Mouse (Mus musculus) CH12.LX (cell line): Measurements from ENCODE around the gene Tmem50a. TPM values are rescaled to one million over a fixed set of nuclear protein-coding genes. Genes with fewer than 3 reads are reported as not detected.

ENCODE experiments used
- DNase-seq: peaks from one replicate; pipeline ENCODE4 v3.0.0-alpha.2; 2013; ENCODE audit errors: extremely low read depth
- H3K27ac ChIP-seq: 2 replicates; pipeline ENCODE4 v1.5.1; 2012; ENCODE audit warnings: low read depth, mild to moderate bottlenecking, control low read depth, moderate library complexity; ENCODE audit not compliant: insufficient read depth
- H3K27me3 ChIP-seq: replicated peaks from 2 replicates; pipeline ENCODE3; 2012; ENCODE audit warnings: inconsistent platforms
- H3K36me3 ChIP-seq, 2 experiments: replicated peaks in 1 of 2; 2 replicates each; pipeline versions ENCODE3 to v1.6.1; 2012; ENCODE audit warnings: inconsistent platforms in 1 of 2, low read length in 1 of 2, mild to moderate bottlenecking in 1 of 2, mixed read lengths in 1 of 2, moderate library complexity in 1 of 2; ENCODE audit not compliant: control insufficient read depth in 1 of 2, insufficient read depth in 1 of 2
- H3K4me1 ChIP-seq, 2 experiments: 2 replicates each; pipeline ENCODE4 v1.6.1; 2012; ENCODE audit warnings: inconsistent platforms in 1 of 2, moderate library complexity in 1 of 2; ENCODE audit not compliant: insufficient read depth in 2 of 2, control insufficient read depth in 1 of 2
- H3K4me2 ChIP-seq: 2 replicates; pipeline ENCODE4 v1.6.1; 2012; ENCODE audit warnings: low read depth, mild to moderate bottlenecking, control low read depth; ENCODE audit not compliant: poor library complexity, insufficient read depth, severe bottlenecking
- H3K4me3 ChIP-seq, 3 experiments: fragments of 150-350 bp in 1 of 3; sonication (generic) in 1 of 3; replicated peaks in 1 of 3; 2 replicates each; pipeline versions ENCODE3 to v1.5.1; 2011 to 2012; ENCODE audit warnings: low read depth in 2 of 3, low read length in 2 of 3, mild to moderate bottlenecking in 2 of 3, moderate library complexity in 2 of 3, control low read depth in 1 of 3, improper control_type of control experiment in 1 of 3, inconsistent platforms in 1 of 3, mixed read lengths in 1 of 3; ENCODE audit not compliant: poor library complexity in 1 of 3
- H3K79me2 ChIP-seq: replicated peaks from 2 replicates; pipeline ENCODE4 v1.6.1; 2012; ENCODE audit warnings: mild to moderate bottlenecking, moderate library complexity; ENCODE audit not compliant: control insufficient read depth, poor library complexity, insufficient read depth, severe bottlenecking; ENCODE audit errors: extremely low read depth
- H3K9ac ChIP-seq: 2 replicates; pipeline ENCODE4 v1.6.1; 2012; ENCODE audit warnings: low read depth, mild to moderate bottlenecking, control low read depth, moderate library complexity; ENCODE audit not compliant: insufficient read depth
- H3K9me3 ChIP-seq: replicated peaks from 2 replicates; pipeline ENCODE3; 2012; ENCODE audit warnings: low read length, inconsistent platforms, mixed read lengths
- CHD1 ChIP-seq: IDR thresholded peaks from 2 replicates; pipeline ENCODE4 v1.6.1; 2012; ENCODE audit warnings: low read depth, low read length, improper control_type of control experiment, inconsistent platforms
- EP300 ChIP-seq: IDR thresholded peaks from 2 replicates; pipeline ENCODE4 v1.6.1; 2011; ENCODE audit warnings: low read length, improper control_type of control experiment
- ETS1 ChIP-seq: conservative IDR thresholded peaks from 2 replicates; pipeline ENCODE4 v1.6.1; 2012; ENCODE audit warnings: low read depth, mild to moderate bottlenecking, inconsistent platforms, low read length, improper control_type of control experiment, moderate library complexity
- HCFC1 ChIP-seq: IDR thresholded peaks from 2 replicates; pipeline ENCODE4 v1.6.1; 2012; ENCODE audit warnings: low read depth, mild to moderate bottlenecking, inconsistent platforms, low read length, improper control_type of control experiment
- IRF4 ChIP-seq: IDR thresholded peaks from 2 replicates; pipeline ENCODE4 v1.6.1; 2014; ENCODE audit warnings: low read depth, mild to moderate bottlenecking, inconsistent platforms, low read length, improper control_type of control experiment
- JUN ChIP-seq: IDR thresholded peaks from 2 replicates; pipeline ENCODE4 v1.6.1; 2011; ENCODE audit warnings: low read depth, mild to moderate bottlenecking, low read length, improper control_type of control experiment, moderate library complexity; ENCODE audit not compliant: insufficient read depth
- JUND ChIP-seq: conservative IDR thresholded peaks from 2 replicates; pipeline ENCODE4 v1.6.1; 2011; ENCODE audit warnings: low read depth, low read length, improper control_type of control experiment
- KAT2A ChIP-seq: IDR thresholded peaks from 2 replicates; pipeline ENCODE4 v1.6.1; 2012; ENCODE audit warnings: low read length, improper control_type of control experiment, inconsistent platforms; ENCODE audit not compliant: insufficient replicate concordance
- MAFK ChIP-seq: IDR thresholded peaks from 2 replicates; pipeline ENCODE4 v1.6.1; 2011; ENCODE audit warnings: low read length, improper control_type of control experiment; ENCODE audit not compliant: insufficient replicate concordance
- MAX ChIP-seq: IDR thresholded peaks from 2 replicates; pipeline ENCODE4 v1.6.1; 2011; ENCODE audit warnings: low read length, improper control_type of control experiment
- MXI1 ChIP-seq: IDR thresholded peaks from 2 replicates; pipeline ENCODE4 v1.6.1; 2011; ENCODE audit warnings: mild to moderate bottlenecking, low read depth, low read length, improper control_type of control experiment
- MYC ChIP-seq: IDR thresholded peaks from 2 replicates; pipeline ENCODE4 v1.6.1; 2011; ENCODE audit warnings: low read depth, mild to moderate bottlenecking, improper control_type of control experiment, low read length
- NELFE ChIP-seq: IDR thresholded peaks from 2 replicates; pipeline ENCODE4 v1.6.1; 2011; ENCODE audit warnings: low read depth, low read length, improper control_type of control experiment
- PAX5 ChIP-seq: IDR thresholded peaks from 2 replicates; pipeline ENCODE4 v1.6.1; 2012; ENCODE audit warnings: low read length, inconsistent platforms, mixed read lengths
- POLR2AphosphoS2 ChIP-seq: IDR thresholded peaks from 2 replicates; pipeline ENCODE4 v1.6.1; 2011; ENCODE audit warnings: low read depth, low read length, improper control_type of control experiment
- RCOR1 ChIP-seq: conservative IDR thresholded peaks from 2 replicates; pipeline ENCODE4 v1.6.1; 2012; ENCODE audit warnings: low read depth, mild to moderate bottlenecking, inconsistent platforms, low read length, improper control_type of control experiment
- SMC3 ChIP-seq: IDR thresholded peaks from 2 replicates; pipeline ENCODE4 v1.6.1; 2011; ENCODE audit warnings: low read depth, low read length, improper control_type of control experiment
- UBTF ChIP-seq: IDR thresholded peaks from 2 replicates; pipeline ENCODE4 v1.6.1; 2012; ENCODE audit warnings: low read depth, mild to moderate bottlenecking, inconsistent platforms, low read length, improper control_type of control experiment, moderate library complexity
- USF2 ChIP-seq: conservative IDR thresholded peaks from 2 replicates; pipeline ENCODE4 v1.6.1; 2011; ENCODE audit warnings: low read depth, low read length, improper control_type of control experiment
- ZC3H11A ChIP-seq: IDR thresholded peaks from 2 replicates; pipeline ENCODE4 v1.6.1; 2012; ENCODE audit warnings: low read depth, mild to moderate bottlenecking, inconsistent platforms, low read length, improper control_type of control experiment
- ZKSCAN1 ChIP-seq: IDR thresholded peaks from 2 replicates; pipeline ENCODE4 v1.6.1; 2012; ENCODE audit warnings: low read depth, inconsistent platforms, low read length, improper control_type of control experiment, borderline replicate concordance
- ZMIZ1 ChIP-seq: IDR thresholded peaks from 2 replicates; pipeline ENCODE4 v1.6.1; 2012; ENCODE audit warnings: low read depth, mild to moderate bottlenecking, inconsistent platforms, low read length, improper control_type of control experiment
- ZNF384 ChIP-seq: IDR thresholded peaks from 2 replicates; pipeline ENCODE4 v1.6.1; 2012; ENCODE audit warnings: low read depth, low read length, improper control_type of control experiment, inconsistent platforms
- dilution Hi-C: fragments of 300-500 bp; cut with MboI; formaldehyde crosslinking; loops from 2 replicates; pipeline ENCODE4 v1.14.3; 2020; ENCODE audit warnings: low sequenced_read_pairs; ENCODE audit not compliant: extremely low pct_unique_long_range_greater_than_20kb, extremely low pct_ligation_motif_present
- in situ Hi-C: fragments of 300-500 bp; cut with MboI; formaldehyde crosslinking; loops from 3 replicates; pipeline ENCODE4 v1.14.3; 2019; ENCODE audit warnings: low sequenced_read_pairs, low pct_ligation_motif_present, low pct_unique_long_range_greater_than_20kb, mixed read lengths
- polyA plus RNA-seq: library from polyadenylated mRNA; unstranded; fragments of >175 nt; gene quantifications from 2 replicates; pipeline ENCODE4 v1.2.1, GENCODE M21; 2012; ENCODE audit warnings: low read depth; ENCODE audit not compliant: insufficient read length
- total RNA-seq, 2 experiments: library from RNA; depleted of rRNA; stranded (reverse); fragments of 300-350 nt in 1 of 2; fragments of >200 nt in 1 of 2; gene quantifications; 2 replicates each; pipeline ENCODE4 v1.2.3; 2012 to 2014

Tmem50a gene
- total and polyA plus RNA-seq, 3 experiments = 95.8 to 133 (median 131) TPM

DNA sequence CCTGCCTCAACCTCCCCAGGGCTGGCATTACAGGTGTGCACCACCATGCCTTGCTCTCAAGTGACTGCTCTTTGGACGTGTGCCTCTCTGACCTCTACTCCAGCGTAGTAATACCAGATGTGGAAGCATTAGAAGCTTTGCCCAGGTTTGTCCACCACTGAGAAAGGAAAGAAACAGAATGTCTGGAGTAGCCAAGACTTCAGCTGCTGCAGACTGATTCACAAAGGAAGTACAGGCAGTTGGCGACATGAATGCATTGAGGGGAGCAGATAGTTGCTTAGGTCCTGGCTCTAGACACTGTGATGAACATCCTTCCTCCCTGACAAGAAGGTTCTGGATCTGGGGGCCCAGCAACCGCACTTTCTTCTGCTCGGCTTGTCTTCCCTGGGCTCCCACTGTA lies 58.8 kb downstream of the Tmem50a start:
- DNase-seq = no peak
- Histone ChIP-seq H3K9me3 (no peaks in the 10 kb centered on the region), H3K4me2 (no peak overlapping the region), H3K4me1 (peaks cover 4 to 17% of the 10 kb centered on the region in 2 experiments; a peak in 2 of 4 replicates), H3K4me3 (no peak overlapping the region), H3K27me3 (peaks cover 26% of the 10 kb centered on the region), H3K27ac (no peak overlapping the region), H3K36me3 (no peaks in the 10 kb centered on the region), H3K79me2 (no peaks in the 10 kb centered on the region; the same call in 1 of the 2 replicates), H3K9ac (no peak overlapping the region)
- dilution Hi-C loops = no loop called here
- in situ Hi-C loops = no loop called here
- TF ChIP-seq ETS1 = no peak
- no peak for TF ChIP-seq MXI1

DNA sequence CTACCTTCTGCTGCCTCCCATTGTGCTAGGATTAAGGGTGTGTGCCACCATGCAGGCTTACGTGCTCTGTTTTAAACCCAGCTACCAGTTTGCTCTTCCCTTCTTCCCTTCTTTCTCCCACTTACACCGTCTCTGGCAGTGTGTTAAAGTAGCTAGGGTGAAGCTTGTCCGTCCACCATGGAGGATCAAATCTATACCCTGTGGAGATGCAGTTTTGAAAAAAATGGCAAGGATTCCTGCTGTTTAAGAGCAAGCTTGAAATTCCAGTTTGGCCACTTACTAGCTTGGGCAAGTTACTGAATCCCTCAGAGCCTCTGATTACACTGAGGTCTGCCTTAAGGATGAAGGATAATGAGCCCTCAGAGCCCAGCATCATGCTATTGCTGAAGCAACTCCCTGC lies 59.5 kb downstream of the Tmem50a start:
- no peak overlapping the region for H3K9ac ChIP-seq
- in situ Hi-C loops = no loop called here
- H3K36me3 ChIP-seq = no peaks in the 10 kb centered on the region
- H3K27me3 ChIP-seq = peaks cover 22% of the 10 kb centered on the region
- H3K27ac ChIP-seq = no peak overlapping the region
- dilution Hi-C loops = no loop called here
- no peaks in the 10 kb centered on the region; the same call in 1 of the 2 replicates for H3K79me2 ChIP-seq
- DNase-seq = no peak
- H3K9me3 ChIP-seq = no peaks in the 10 kb centered on the region
- no peak overlapping the region for H3K4me3 ChIP-seq
- TF ChIP-seq ZNF384 = no peak
- H3K4me2 ChIP-seq = no peak overlapping the region
- peaks cover 4 to 17% of the 10 kb centered on the region in 2 experiments; a peak in 2 of 4 replicates for H3K4me1 ChIP-seq

DNA sequence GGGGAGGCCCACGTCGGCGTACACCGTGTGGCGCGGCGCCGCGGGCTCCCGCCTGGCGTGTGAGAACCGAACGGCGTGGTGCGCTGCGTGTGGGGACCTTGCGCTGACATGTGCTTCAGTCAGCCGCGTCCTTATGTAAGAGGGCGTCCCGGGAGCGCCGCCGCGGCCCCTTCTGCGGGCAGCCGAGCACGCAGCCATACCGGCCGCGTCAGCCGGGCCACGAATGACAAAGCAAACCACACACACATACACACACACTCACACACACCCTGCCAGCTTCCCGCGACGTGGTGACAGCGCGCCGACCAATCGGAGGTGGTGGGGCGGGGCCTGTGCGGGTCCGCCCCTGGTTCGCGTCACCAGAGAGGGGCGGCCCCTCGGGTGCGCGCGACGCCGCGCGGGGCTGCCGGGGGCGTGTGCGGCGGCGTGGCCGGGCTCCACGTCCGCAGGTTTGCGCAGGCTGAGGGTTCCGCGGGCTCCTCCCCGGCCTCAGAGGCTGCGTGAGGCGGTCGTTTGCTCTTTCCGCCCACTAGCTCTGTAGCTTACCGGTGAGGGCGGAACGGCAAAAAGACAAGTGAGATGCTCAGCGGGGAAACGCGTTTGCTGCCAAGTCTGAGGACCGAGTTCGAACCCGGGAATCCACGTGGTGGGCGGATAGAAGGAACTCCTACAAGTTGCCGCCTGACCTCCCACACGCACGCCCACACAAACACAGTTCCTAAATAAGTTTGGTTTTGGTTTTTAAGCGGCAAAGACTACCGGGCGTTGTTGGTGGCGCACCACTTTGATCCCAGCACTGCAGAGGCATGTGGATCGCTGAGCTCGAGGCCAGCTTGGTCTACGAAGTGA lies 61.0 kb downstream of the Tmem50a start:
- peaks cover 22% of the 10 kb centered on the region for H3K27me3 ChIP-seq
- H3K27ac ChIP-seq = peak overlapping the region; percentile 65
- no peaks in the 10 kb centered on the region for H3K9me3 ChIP-seq
- dilution Hi-C loops (no loop called here), in situ Hi-C loops (no loop called here)
- no peaks in the 10 kb centered on the region; the same call in 1 of the 2 replicates for H3K79me2 ChIP-seq
- H3K36me3 ChIP-seq = no peaks in the 10 kb centered on the region
- DNase-seq = peak; percentile 82
- H3K4me2 ChIP-seq = peak overlapping the region; percentile 58
- peak overlapping the region; percentile 28 for H3K9ac ChIP-seq
- H3K4me1 ChIP-seq = peaks cover 4 to 13% of the 10 kb centered on the region in 2 experiments; a peak in 2 of 4 replicates
- H3K4me3 ChIP-seq = peak overlapping the region; percentile 75 to 91 (median 85)
- TF ChIP-seq KAT2A (no peak), MYC (peak; percentile 55; the same call in 1 of the 2 replicates), IRF4 (no peak), PAX5 (no peak), UBTF (no peak), ETS1 (no peak), ZKSCAN1 (no peak), JUND (no peak), JUN (no peak), MAFK (peak; percentile 18; the same call in 1 of the 2 replicates), NELFE (peak; percentile 80), POLR2AphosphoS2 (0 out of 2 replicates have a peak, but pooled peaks have one; percentile 27), SMC3 (no peak), HCFC1 (peak; percentile 40), ZC3H11A (no peak), CHD1 (no peak), MAX (peak; percentile 86), EP300 (no peak), ZMIZ1 (peak; percentile 81), MXI1 (peak; percentile 97), USF2 (no peak), RCOR1 (no peak)
